Mouse (Mus musculus): ENCODE data around the gene Folr1.

DNA sequence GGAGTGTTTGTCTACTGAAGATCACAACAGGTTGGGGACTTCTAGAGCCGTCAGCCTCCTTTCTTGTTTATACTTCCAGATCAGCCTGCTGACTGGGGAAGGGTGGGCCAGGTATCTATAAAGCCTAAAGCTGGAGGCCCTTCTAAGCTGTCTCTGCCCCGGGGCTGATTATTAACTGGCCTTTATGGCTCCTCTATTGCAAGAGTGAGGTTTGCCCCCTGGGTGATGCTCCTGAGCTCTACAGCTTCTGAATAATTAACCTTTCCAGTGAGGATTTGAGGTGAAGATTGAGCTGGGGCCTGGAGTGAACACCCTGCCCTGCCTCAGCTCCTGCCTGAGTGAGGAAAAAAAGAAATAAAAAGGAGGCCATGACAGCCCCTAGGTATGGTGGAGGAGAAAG, at the start of gene Folr1:
- TF ChIP-seq EP300 (optimal IDR thresholded peaks at IDR 0.05) = no peak
- no peak for TF ChIP-seq CTCF (IDR thresholded peaks at IDR 0.05; ENCODE audit: low read depth)

All from stomach, postnatal 0 days (tissue).